Mouse (Mus musculus) CH12.LX (cell line): Measurements from ENCODE around the gene Arsb.

Source experiments
- BHLHE40 ChIP-seq: IDR thresholded peaks from 2 replicates; pipeline ENCODE4 v1.6.1; 2011; ENCODE audit warnings: mild to moderate bottlenecking, low read depth, low read length, improper control_type of control experiment
- CTCF ChIP-seq, 2 experiments: IDR thresholded peaks in 1 of 2; conservative IDR thresholded peaks in 1 of 2; 2 replicates each; pipeline ENCODE4 v1.5.1; 2011 to 2012; ENCODE audit warnings: low read depth in 2 of 2, low read length in 2 of 2, improper control_type of control experiment in 1 of 2, inconsistent platforms in 1 of 2, mild to moderate bottlenecking in 1 of 2, moderate library complexity in 1 of 2
- E2F4 ChIP-seq: IDR thresholded peaks from 2 replicates; pipeline ENCODE4 v1.6.1; 2011; ENCODE audit warnings: low read depth, low read length, improper control_type of control experiment; ENCODE audit not compliant: insufficient replicate concordance
- GABPA ChIP-seq: IDR thresholded peaks from 2 replicates; pipeline ENCODE4 v1.6.1; 2012; ENCODE audit warnings: low read depth, low read length, improper control_type of control experiment, inconsistent platforms; ENCODE audit not compliant: insufficient replicate concordance
- TCF12 ChIP-seq: IDR thresholded peaks from 2 replicates; pipeline ENCODE4 v1.6.1; 2014; ENCODE audit warnings: low read depth, mild to moderate bottlenecking, inconsistent platforms, low read length, improper control_type of control experiment

- TF ChIP-seq CTCF (conservative IDR thresholded peaks at IDR 0.05 in 1 of 2, IDR thresholded peaks at IDR 0.05 in 1 of 2; ENCODE audit: low read depth in 2 of 2, low read length in 2 of 2) (no peak), TCF12 (no peak), GABPA (no peak), E2F4 (no peak), BHLHE40 (no peak)
These were observed 13.1 kb upstream of the Arsb start for GRCm38 (mm10) chr13:93758149-93758898.
